Mouse (Mus musculus) 3T3-L1 (cell line): Measurements from ENCODE around the gene Slc41a2.
"Not testable (repeated sequence)": the region's sequence is repeated elsewhere in the genome, so short reads cannot be mapped to it uniquely, and the experiment has no call there.

Experiments
- DNase-seq: peaks from one replicate; pipeline ENCODE4 v3.0.0-alpha.2; 2015; ENCODE audit warnings: low read depth, low spot score

Gene Slc41a2

DNA sequence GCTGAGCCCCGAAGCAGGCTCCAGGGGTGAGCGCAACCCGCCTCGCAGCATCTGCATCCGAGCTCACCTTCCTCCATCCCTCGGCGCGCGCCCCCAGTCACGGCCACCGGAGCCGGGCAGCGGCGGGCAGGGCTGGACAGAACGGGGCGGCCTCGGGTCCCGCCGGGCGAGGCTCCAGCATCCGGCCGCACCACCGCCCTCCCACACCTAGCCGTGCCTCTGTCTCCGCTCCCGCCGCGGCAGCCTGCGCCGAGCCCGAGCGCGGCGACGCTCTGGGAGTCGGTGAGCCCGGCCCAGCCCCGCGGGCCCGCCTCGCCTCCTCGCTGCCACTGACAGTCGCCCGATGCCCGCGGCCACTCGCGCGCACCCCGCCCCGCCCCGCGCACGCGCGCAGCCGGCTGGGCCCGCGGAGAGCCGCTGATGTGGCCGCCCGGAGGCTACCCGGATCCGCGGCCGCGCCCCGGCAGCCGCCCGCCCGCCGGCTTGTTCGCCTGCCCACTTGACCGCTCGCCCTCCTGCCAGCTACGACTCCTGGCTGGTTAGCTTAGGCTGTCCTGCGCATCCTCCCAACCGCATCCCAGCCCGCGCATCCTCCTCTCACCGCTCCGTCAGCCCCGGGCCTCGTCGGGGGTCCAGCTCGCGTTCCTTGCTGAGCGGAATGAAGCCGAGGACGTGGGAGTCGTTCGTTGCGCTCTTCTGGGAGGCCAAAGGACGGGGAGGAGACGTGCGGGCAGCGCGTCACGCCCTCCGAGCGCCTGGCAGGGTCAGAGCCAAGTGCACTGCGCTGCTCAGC is at the start of gene Slc41a2:
Slc41a2 (minus strand) TSS at position 724 of the 793 bp plus-strand sequence.
- peak; percentile 71 for DNase-seq

DNA sequence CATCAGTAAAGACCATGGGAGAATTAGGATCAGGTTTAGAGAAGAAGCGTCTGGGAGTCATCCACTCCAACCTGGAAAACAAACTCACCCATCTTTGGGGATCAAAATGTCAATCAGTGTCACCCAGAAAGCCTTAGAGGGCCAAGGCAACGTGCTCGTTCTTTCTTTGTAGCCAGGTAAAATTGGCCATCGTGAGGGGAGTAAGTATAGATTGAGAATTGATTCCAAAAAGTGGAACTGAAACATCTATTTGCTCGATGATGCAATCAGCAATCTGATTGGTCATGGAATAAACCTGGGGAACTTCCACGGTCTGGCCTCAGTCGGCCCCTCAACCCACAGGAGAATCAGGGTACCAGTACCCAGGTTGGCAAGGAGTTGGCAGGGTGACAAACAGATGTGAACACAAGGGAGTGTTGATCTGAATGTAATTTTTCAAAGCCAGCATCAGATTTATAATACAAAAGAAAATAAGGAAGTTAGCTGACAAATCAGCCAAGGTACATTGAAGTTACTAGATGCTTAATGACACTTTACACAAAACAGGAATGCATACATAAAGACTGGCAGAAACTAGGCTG is 47.7 kb upstream of the Slc41a2 start:
- DNase-seq, result no peak

DNA sequence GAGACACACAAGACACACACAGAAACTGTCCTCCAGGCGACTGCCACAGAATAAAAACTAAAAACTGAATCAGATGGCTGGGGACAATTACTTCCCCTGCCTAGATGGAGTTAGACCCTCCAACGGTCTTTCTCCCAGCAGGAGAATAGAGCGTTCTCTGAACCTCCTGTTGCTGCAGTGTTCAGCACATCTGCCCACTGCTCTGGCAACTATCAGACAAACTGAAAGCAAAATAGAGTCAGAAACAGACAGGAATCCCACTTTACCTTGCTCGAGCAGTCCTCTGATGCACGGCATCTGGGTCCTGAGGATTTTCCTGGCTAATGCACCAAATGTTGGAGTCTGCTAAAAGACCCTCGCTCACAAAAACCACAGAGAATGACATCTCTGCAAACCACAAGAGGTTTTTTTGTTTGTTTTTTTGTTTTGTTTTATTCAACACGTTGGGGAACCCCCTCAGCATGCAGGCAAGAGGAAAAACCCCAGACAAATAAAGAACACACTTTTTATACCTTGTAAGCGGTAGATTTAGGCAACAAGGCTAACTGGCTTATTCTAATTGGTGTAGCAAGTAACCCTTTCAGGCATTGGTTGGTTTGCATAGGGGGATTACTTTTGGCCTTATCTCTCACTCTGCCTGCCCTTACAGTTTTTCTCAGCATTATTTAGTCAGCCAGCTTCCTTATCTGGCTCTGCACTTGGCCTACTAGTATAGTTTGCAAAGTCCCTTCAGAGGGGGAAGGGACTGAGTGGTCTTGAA is 47.0 kb upstream of the Slc41a2 start:
- no peak for DNase-seq

- no peak for DNase-seq
Measured at GRCm38 (mm10) chr10:83383863-83384262, 46.2 kb upstream of the Slc41a2 start.

GRCm38 (mm10) chr10:83382988-83383387 is 45.3 kb upstream of the Slc41a2 start:
- DNase-seq, result no peak

- DNase-seq, result no peak
Measured at GRCm38 (mm10) chr10:83382528-83382927, 44.8 kb upstream of the Slc41a2 start.

GRCm38 (mm10) chr10:83380501-83380900 is 42.8 kb upstream of the Slc41a2 start:
- no peak for DNase-seq

DNA sequence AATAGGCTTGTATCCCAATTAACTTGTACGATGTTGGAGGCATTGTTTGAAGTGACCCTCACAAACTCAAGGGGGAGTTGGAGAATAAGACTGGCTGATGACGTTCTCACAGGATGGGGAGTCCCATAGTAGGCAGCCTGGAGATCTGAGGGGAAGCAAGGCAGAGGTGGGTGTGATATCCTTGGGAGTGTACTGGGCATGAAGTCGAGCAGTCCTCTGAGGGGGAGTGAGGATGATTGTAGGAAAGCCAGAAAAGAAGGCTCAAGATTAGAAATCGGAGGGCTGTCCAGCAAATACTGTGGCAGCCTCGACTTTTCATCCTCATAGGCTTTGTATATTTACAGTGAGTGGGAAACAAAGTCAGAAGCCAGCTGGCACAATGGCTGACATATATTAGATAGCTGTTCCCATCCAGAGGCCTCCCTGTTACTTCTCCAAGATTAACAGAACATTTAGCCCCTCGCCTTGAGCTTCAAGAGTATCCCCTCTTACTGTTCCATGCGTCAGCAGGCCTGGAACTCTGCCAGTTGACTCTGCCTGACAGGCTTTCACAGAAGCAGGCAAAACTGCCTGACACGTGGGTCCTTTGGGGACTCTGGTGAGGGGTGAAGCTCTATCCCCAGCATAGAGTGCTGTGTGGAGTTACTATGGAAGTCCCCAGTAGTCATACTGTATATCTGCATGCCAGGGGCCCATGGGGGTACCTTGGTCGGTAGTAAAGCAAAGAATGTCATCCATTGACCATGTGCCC is 40.6 kb upstream of the Slc41a2 start:
- no peak for DNase-seq

DNA sequence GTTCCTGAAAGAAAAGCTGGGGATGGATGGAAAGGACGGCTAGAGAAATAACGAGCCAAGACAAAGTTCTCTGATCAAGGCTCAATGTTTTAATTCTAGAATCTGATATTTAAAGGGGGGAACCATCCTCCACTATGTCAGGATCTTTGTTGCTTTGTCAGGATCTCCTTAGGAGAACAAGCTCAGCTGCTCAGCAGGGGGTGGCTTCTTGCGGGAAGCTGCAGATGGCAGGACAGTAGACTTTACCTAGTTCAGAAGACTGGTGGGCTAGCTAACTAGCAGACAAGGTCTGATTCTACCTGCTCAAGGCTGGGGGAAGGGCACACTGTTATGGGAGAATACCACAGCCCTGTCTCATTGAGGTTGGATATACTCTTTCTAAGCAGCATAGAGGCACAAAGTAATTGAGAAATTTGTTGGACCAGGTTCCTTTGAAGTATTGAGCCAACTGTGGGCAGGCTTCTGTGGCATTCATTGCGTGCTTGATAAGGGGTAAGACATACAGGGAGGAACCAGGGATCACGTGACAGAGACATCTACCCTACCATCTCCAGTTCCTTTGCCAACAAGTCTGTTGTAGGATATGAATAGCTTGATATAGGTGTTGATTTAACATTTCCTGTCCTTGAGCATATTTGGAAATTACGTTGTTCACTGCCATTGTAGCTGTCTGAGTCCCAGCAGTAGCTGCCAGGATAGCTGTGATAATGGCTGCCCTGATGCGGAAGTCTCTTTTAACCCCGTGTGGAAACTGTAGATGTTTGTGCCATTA is 39.4 kb upstream of the Slc41a2 start:
- no peak for DNase-seq

DNA sequence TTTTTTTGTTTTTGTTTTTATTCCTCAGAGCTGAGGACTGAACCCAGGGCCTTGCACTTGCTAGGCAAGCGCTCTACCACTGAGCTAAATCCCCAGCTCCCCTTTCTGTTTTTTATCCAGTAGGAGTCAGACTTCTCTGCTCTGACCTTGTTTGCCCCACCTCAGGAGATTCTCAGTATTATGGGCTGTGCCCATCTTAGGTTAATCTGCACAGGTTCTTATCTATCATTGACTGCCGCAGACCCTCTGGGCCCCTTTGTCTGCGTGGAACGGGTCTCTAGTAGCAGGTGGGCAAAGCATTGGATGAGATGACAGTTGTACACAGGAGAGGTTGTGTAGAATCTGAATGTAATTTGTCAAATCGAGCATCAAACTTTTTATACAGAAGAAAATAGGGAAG is 37.8 kb upstream of the Slc41a2 start:
- DNase-seq, result not testable (repeated sequence)

DNA sequence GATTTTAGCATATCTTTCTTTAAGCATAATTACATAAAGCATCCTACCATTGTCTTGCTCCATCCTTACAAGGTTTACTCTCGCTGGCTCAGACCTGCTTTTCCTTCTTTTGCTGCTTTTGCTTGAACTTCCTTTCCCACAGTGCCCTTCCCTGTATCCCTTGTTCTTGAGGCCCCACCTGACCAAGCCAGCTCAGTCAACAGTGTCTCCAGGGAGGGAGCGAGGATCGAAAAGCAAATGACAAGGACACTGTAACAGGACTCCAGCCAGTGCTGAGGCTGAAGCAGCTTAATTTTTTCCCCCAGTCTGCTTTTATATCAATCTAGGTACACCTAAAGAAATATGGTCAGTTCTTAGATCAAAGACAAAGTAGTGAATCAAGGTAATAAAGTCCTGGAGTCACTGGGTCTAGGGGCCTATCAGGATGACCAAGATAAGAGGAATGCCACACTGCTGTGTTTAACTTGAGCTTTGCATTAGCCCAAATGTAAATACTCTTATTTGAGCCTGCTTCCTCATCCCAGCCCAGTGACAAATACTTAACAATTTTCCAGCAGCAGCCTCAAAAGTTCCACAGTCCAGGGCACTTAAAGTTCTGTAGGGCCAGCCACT is 36.5 kb upstream of the Slc41a2 start:
- no peak for DNase-seq

- no peak for DNase-seq
Measured at GRCm38 (mm10) chr10:83368918-83369317, 31.2 kb upstream of the Slc41a2 start.

- DNase-seq, result no peak
Measured at GRCm38 (mm10) chr10:83363451-83363850, 25.8 kb upstream of the Slc41a2 start.

- DNase-seq, result peak; percentile 70
Measured at GRCm38 (mm10) chr10:83361643-83362382, 24.1 kb upstream of the Slc41a2 start.

DNA sequence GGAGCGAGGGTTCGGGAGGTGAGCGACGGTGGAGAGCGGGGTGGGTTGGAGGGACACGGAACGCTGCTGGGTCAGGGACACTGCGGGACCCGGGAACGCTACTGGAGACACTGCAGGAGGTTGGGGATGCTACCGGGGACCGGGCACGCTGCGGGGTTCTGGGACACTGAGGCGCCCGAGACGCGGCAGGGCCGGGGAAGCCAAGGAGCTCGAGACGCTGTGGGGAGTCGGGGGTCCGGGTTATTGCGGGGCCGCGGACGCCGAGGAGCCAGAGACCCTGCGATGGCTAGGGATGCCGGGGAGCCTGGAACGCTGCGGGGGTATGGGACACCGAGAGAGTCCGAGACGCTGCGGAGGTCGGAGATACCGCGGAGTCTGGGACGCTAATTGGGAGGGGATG is 22.7 kb upstream of the Slc41a2 start:
- DNase-seq, result peak; percentile 14

DNA sequence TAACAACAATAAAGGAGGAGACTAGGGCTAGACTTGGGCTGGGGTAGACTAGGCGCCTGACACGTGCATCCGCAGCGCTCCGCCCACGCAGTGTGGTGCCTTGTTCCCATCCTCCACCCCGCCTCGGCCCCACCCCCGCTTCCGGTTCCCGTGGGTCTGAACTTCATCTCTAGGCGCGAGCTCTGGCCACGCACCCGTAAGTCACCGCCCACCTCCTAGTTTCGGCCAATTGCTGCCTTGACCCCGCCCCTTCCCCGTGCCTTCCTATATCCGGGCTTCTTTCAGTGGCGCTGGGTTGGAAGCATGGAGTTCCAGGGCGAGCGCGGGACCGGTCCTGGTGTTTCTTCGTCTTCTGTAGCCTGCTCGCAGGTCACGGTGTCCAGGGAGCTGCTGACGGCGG is 22.3 kb upstream of the Slc41a2 start, which contains the start of gene D10Wsu102e:
D10Wsu102e (plus strand) TSS at position 266 of the 400 bp plus-strand sequence.
- DNase-seq, result peak; percentile 98

- DNase-seq, result no peak
Measured at GRCm38 (mm10) chr10:83359451-83359850, 21.8 kb upstream of the Slc41a2 start.

- DNase-seq, result no peak
Measured at GRCm38 (mm10) chr10:83356416-83356815, 18.7 kb upstream of the Slc41a2 start.

DNA sequence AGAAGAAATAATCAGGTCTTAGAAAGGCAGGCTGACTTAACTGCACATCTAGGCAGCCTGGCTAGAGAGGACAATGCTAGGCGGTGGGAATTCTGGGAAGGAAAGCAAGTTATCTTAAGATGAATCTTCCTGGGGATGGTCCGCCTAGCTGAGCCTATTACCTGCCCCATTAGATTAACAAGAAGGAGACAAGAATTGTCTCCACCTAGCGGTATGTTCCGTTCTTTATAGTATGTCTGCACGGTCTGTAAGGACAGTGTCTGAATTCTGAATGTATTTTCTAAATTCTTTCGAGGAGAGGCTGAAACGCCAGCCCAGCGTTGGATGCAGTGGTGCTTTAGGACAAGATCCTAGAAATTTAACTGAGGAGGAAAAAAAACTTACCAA is 16.6 kb upstream of the Slc41a2 start:
- peak; percentile 85 for DNase-seq
